Mouse (Mus musculus) cerebellum, adult 11-12 months (tissue): Measurements from ENCODE around the gene Tars.

Experiments used
- DNase-seq: peaks from one replicate; pipeline ENCODE4 v3.0.0; 2022

Gene Tars

GRCm38 (mm10) chr15:11361824-11362223 is 37.6 kb downstream of the Tars start:
- no peak for DNase-seq

- DNase-seq: no peak
Observed at GRCm38 (mm10) chr15:11360888-11361287, 38.6 kb downstream of the Tars start.

GRCm38 (mm10) chr15:11357501-11357900 is 42.0 kb downstream of the Tars start:
- no peak for DNase-seq

GRCm38 (mm10) chr15:11355865-11356264 is 43.6 kb downstream of the Tars start:
- no peak for DNase-seq

- no peak for DNase-seq
Observed at GRCm38 (mm10) chr15:11339467-11340180, 59.8 kb downstream of the Tars start.
